Mouse (Mus musculus): ENCODE data around the gene Kat2b. TPM values are rescaled to one million over a fixed set of nuclear protein-coding genes. Genes with fewer than 3 reads are reported as not detected.

Gene Kat2b
- total and polyA plus RNA-seq, 3 experiments: 6.2 to 7.4 TPM; not detected in 1

DNA sequence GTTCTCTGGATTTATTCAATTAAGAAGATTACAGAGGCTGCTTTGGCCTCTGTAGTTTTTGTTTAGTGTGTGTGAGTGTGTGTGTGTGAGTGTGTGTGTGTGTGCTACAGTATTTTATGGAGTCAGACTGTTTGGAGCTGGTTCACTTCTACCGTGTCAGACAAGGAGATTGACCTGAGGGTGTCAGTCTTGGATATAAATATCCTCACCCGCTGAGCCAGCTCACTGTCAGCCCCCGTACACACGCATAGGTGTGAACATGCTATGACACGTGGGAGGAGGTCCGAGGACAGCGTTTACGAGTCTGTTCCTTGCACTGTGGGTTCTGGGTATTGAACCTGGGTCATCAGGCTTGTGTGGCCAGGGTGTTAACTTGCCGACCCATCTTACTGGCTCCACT, 57.1 kb downstream of the Kat2b start:
- no peaks in the 10 kb centered on the region for H3K9me3 ChIP-seq (replicated peaks; ENCODE audit: insufficient read depth, low read length)
- peaks cover 8 to 22% of the 10 kb centered on the region in 2 experiments for H3K4me1 ChIP-seq (ENCODE audit: control insufficient read depth in 1 of 2, insufficient read depth in 2 of 2, low read length in 2 of 2)
- H3K4me3 ChIP-seq (ENCODE audit: control insufficient read depth in 1 of 2, insufficient read depth in 1 of 2, low read depth in 2 of 2, low read length in 2 of 2): no peak overlapping the region
- TF ChIP-seq TBP (IDR thresholded peaks at IDR 0.05; ENCODE audit: low read depth, low read length) (no peak), ZKSCAN1 (IDR thresholded peaks at IDR 0.05; ENCODE audit: low read depth, low read length) (no peak), GATA1 (IDR thresholded peaks at IDR 0.05; ENCODE audit: low read depth, low read length) (no peak), SIN3A (IDR thresholded peaks at IDR 0.05; ENCODE audit: low read length) (no peak), TCF12 (IDR thresholded peaks at IDR 0.05; ENCODE audit: low read depth, low read length) (no peak), POLR2AphosphoS2 (IDR thresholded peaks at IDR 0.05; ENCODE audit: low read length) (no peak)
- no peak overlapping the region for H3K9ac ChIP-seq (ENCODE audit: control insufficient read depth, low read depth, low read length, poor library complexity, severe bottlenecking)
- no peaks in the 10 kb centered on the region for H3K79me2 ChIP-seq (ENCODE audit: control insufficient read depth, insufficient read depth, low read length, poor library complexity)
- H3K27me3 ChIP-seq (ENCODE audit: control insufficient read depth in 1 of 2, insufficient read depth in 2 of 2, low read length in 2 of 2): no peaks in the 10 kb centered on the region
- H3K27ac ChIP-seq (ENCODE audit: control insufficient read depth, low read depth, low read length): no peak overlapping the region
- DNase-seq (ENCODE audit: low read depth, low spot score): no peak
- H3K36me3 ChIP-seq (ENCODE audit: control insufficient read depth in 1 of 2, insufficient read depth in 2 of 2, low read length in 2 of 2): peaks cover 2 to 19% of the 10 kb centered on the region in 2 experiments

GRCm38 (mm10) chr17:53626160-53626559, 59.5 kb downstream of the Kat2b start:
- DNase-seq (ENCODE audit: low read depth, low spot score): no peak
- Histone ChIP-seq H3K27me3 (ENCODE audit: control insufficient read depth in 1 of 2, insufficient read depth in 2 of 2, low read length in 2 of 2) (no peaks in the 10 kb centered on the region), H3K9me3 (replicated peaks; ENCODE audit: insufficient read depth, low read length) (no peaks in the 10 kb centered on the region), H3K9ac (ENCODE audit: control insufficient read depth, low read depth, low read length, poor library complexity, severe bottlenecking) (no peak overlapping the region), H3K36me3 (ENCODE audit: control insufficient read depth in 1 of 2, insufficient read depth in 2 of 2, low read length in 2 of 2) (peaks cover 7 to 16% of the 10 kb centered on the region in 2 experiments), H3K27ac (ENCODE audit: control insufficient read depth, low read depth, low read length) (no peak overlapping the region), H3K4me3 (ENCODE audit: control insufficient read depth in 1 of 2, insufficient read depth in 1 of 2, low read depth in 2 of 2, low read length in 2 of 2) (no peak overlapping the region), H3K79me2 (ENCODE audit: control insufficient read depth, insufficient read depth, low read length, poor library complexity) (no peaks in the 10 kb centered on the region), H3K4me1 (ENCODE audit: control insufficient read depth in 1 of 2, insufficient read depth in 2 of 2, low read length in 2 of 2) (peaks cover 8 to 14% of the 10 kb centered on the region in 2 experiments)
- TF ChIP-seq EP300 (IDR thresholded peaks at IDR 0.05; ENCODE audit: low read depth in 1 of 2, low read length in 2 of 2): no peak
- no peak for TF ChIP-seq MEF2A (IDR thresholded peaks at IDR 0.05; ENCODE audit: extremely low read depth, insufficient replicate concordance, low read depth, low read length, poor library complexity, severe bottlenecking)
- TF ChIP-seq USF2 (IDR thresholded peaks at IDR 0.05; ENCODE audit: borderline replicate concordance in 1 of 2, insufficient read depth in 1 of 2, low read depth in 1 of 2, low read length in 2 of 2): no peak
- no peak for TF ChIP-seq CTCF (IDR thresholded peaks at IDR 0.05 in 2 of 3, conservative IDR thresholded peaks at IDR 0.05 in 1 of 3; ENCODE audit: control insufficient read depth in 1 of 3, insufficient read depth in 1 of 3, low read depth in 2 of 3, low read length in 3 of 3, poor library complexity in 1 of 3, severe bottlenecking in 1 of 3)
- no peak for TF ChIP-seq ZNF384 (IDR thresholded peaks at IDR 0.05; ENCODE audit: low read depth, low read length)
- no peak for TF ChIP-seq TCF12 (IDR thresholded peaks at IDR 0.05; ENCODE audit: low read depth, low read length)
- TF ChIP-seq USF1 (IDR thresholded peaks at IDR 0.05; ENCODE audit: low read depth, low read length): no peak
- no peak for TF ChIP-seq BHLHE40 (IDR thresholded peaks at IDR 0.05; ENCODE audit: borderline replicate concordance, low read depth, low read length)
- TF ChIP-seq KAT2A (conservative IDR thresholded peaks at IDR 0.05; ENCODE audit: low read depth, low read length): no peak

DNA sequence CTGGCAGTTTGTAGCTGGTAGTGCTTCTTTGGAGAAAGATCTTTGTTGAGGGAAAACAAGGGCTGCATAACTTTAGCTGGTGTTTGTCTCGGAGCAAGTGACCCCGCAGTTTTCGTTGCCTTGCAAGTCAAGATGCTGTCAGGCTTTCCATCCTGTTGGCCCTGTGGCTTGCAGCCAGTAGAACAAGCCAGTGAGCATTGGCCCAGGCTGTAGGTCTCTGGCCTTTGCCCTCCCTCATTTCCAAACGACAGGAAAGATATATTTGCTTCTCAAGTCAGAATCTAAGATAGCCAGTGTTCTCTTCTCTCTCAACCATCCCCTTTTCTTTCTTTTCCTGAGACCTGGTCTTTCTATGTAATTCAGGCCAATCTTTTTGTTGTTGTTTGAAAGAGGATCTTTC, 60.8 kb downstream of the Kat2b start:
- no peaks in the 10 kb centered on the region for H3K79me2 ChIP-seq (ENCODE audit: control insufficient read depth, insufficient read depth, low read length, poor library complexity)
- peaks cover 3 to 7% of the 10 kb centered on the region in 2 experiments; a peak in 2 of 4 replicates for H3K4me1 ChIP-seq (ENCODE audit: control insufficient read depth in 1 of 2, insufficient read depth in 2 of 2, low read length in 2 of 2)
- no peaks in the 10 kb centered on the region for H3K9me3 ChIP-seq (replicated peaks; ENCODE audit: insufficient read depth, low read length)
- peaks cover 6 to 7% of the 10 kb centered on the region in 2 experiments for H3K36me3 ChIP-seq (ENCODE audit: control insufficient read depth in 1 of 2, insufficient read depth in 2 of 2, low read length in 2 of 2)
- H3K4me3 ChIP-seq (ENCODE audit: control insufficient read depth in 1 of 2, insufficient read depth in 1 of 2, low read depth in 2 of 2, low read length in 2 of 2): no peak overlapping the region
- H3K9ac ChIP-seq (ENCODE audit: control insufficient read depth, low read depth, low read length, poor library complexity, severe bottlenecking): no peak overlapping the region
- TF ChIP-seq POLR2AphosphoS2 (IDR thresholded peaks at IDR 0.05; ENCODE audit: low read length) (no peak), ZMIZ1 (IDR thresholded peaks at IDR 0.05; ENCODE audit: low read depth, low read length) (no peak), CTCF (IDR thresholded peaks at IDR 0.05 in 2 of 3, conservative IDR thresholded peaks at IDR 0.05 in 1 of 3; ENCODE audit: control insufficient read depth in 1 of 3, insufficient read depth in 1 of 3, low read depth in 2 of 3, low read length in 3 of 3, poor library complexity in 1 of 3, severe bottlenecking in 1 of 3) (no peak)
- no peak overlapping the region for H3K27ac ChIP-seq (ENCODE audit: control insufficient read depth, low read depth, low read length)
- DNase-seq (ENCODE audit: low read depth, low spot score): no peak
- H3K27me3 ChIP-seq (ENCODE audit: control insufficient read depth in 1 of 2, insufficient read depth in 2 of 2, low read length in 2 of 2): no peaks in the 10 kb centered on the region

Data from MEL (cell line).